Mouse (Mus musculus) common myeloid progenitor, adult 5-6 weeks (primary cell): ENCODE measurements at regions not wholly inside any gene's neighbourhood (a gene's known extent, or its start where the extent isn't known, plus 50 kb on each side); places are given as distances from the start of the nearest gene placed in this dataset.

Experiments
- ATAC-seq: replicated peaks from 2 replicates; pipeline ENCODE4 v1.8.0; 2016; ENCODE audit warnings: low read depth, mild to moderate bottlenecking, moderate TSS enrichment, inconsistent platforms; ENCODE audit not compliant: poor library complexity, severe bottlenecking

DNA sequence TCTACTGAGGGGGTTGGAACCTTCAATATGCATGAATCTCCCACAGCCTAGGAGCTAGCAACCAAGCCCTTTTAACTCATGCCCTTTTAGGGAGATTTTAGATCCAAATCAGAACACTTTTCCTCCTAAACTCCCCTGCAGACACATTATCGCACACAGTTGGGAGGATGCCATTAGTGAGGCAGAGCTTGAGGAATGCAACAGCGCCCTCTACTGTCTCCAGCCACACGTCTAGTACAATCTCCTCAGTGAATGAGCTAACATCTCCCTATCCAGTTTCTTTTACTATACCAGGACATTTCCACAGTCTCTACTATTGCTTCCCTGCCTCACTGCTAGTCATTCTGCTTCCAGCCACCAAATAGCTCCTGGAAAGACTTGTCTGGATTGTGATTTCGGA, 59.3 kb downstream of the 1700080O16Rik start:
- 0 out of 2 replicates have a peak, but pooled peaks have one; percentile 58 for ATAC-seq

GRCm38 (mm10) chrX:51911566-51911965, 61.0 kb downstream of the 1700080O16Rik start:
- ATAC-seq: no peak

GRCm38 (mm10) chrX:51910576-51910975, 62.0 kb downstream of the 1700080O16Rik start:
- ATAC-seq: no peak

GRCm38 (mm10) chrX:51898445-51898844, 74.1 kb downstream of the 1700080O16Rik start:
- no peak for ATAC-seq

- no peak for ATAC-seq
Observed at GRCm38 (mm10) chrX:51897059-51897458, 75.5 kb downstream of the 1700080O16Rik start.

DNA sequence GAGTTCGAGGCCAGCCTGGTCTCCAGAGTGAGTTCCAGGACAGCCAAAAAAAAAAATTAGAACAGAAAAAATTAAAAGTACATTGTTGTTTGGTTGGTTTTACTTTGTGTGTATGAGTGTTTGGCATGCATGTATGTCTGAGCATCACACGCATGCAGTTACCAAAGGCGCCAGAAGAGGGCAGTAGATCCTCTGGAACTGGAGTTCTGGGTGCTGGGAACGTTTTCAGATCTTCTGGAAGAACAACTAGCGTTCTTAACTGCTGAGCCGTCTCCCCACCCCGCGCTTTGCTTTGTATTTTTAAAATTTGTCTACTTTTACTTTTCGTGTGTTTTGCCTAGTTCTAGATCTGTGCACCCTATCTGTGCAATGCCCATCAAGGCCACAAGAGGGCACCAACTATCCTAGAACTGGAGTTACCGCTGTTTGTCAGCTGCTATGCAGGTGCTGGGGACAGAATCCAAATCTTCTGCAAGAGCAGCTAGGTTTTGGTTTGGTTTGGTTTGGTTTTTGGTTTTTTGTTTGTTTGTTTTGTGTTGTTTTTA, 76.9 kb downstream of the 1700080O16Rik start:
- ATAC-seq: no peak

DNA sequence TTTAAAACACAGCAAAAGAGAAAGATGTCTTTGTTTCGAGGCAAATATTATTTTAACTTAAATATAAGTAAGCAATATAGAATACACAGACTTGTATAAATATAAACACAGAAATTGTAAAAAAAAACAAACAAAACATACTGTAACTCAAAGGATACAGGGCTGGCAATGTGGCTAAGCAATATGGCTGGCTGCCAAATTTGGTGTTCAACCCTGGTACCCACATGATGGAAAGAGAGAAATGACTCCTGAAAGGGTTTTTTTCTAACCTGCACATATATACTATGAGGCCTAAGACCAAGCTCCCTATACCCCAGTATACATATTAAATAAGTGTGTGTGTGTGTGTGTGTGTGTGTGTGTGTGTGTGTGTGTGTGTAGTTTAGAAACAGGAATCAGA, 79.9 kb downstream of the 1700080O16Rik start:
- no peak for ATAC-seq

GRCm38 (mm10) chrX:51886129-51886528, 85.1 kb upstream of the Usp26 start:
- ATAC-seq: no peak
